Mouse (Mus musculus) midbrain, embryonic 13.5 days (tissue): ENCODE data around the gene Tnni3. TPM values are rescaled to one million over a fixed set of nuclear protein-coding genes. Genes with fewer than 3 reads are reported as not detected.

Source experiments
- ATAC-seq: fragments of 200-750 bp; cut with Nextera tagmentation; 2 replicates; pipeline ENCODE4 v1.8.0; 2017; ENCODE audit warnings: mild to moderate bottlenecking, moderate TSS enrichment, moderate library complexity
- H3K27ac ChIP-seq: fragments of 300-500 bp; sonication (generic); 2 replicates; pipeline ENCODE4 v1.5.1; 2015; ENCODE audit warnings: inconsistent platforms, mild to moderate bottlenecking, moderate library complexity
- H3K27me3 ChIP-seq: fragments of 300-500 bp; sonication (generic); 2 replicates; pipeline ENCODE4 v1.6.1; 2015; ENCODE audit warnings: mild to moderate bottlenecking, inconsistent platforms
- H3K36me3 ChIP-seq: fragments of 300-500 bp; sonication (generic); 2 replicates; pipeline ENCODE4 v1.6.1; 2015; ENCODE audit warnings: mild to moderate bottlenecking, inconsistent platforms
- H3K4me1 ChIP-seq: fragments of 300-500 bp; sonication (generic); replicated peaks from 2 replicates; pipeline ENCODE4 v1.6.1; 2015; ENCODE audit warnings: inconsistent platforms
- H3K4me2 ChIP-seq: fragments of 300-500 bp; sonication (generic); replicated peaks from 2 replicates; pipeline ENCODE4 v1.6.1; 2015; ENCODE audit warnings: moderate library complexity, mild to moderate bottlenecking, inconsistent platforms
- H3K4me3 ChIP-seq: fragments of 300-500 bp; sonication (generic); replicated peaks from 2 replicates; pipeline ENCODE4 v1.5.1; 2015; ENCODE audit warnings: mild to moderate bottlenecking, inconsistent platforms
- H3K9ac ChIP-seq: fragments of 300-500 bp; sonication (generic); replicated peaks from 2 replicates; pipeline ENCODE4 v1.6.1; 2015; ENCODE audit warnings: mild to moderate bottlenecking, inconsistent platforms
- H3K9me3 ChIP-seq: fragments of 300-500 bp; sonication (generic); 2 replicates; pipeline ENCODE4 v1.6.1; 2016; ENCODE audit warnings: mild to moderate bottlenecking, inconsistent platforms
- WGBS: fragments of 180-500 bp; shearing (Covaris S2); methylation state at CpG from one replicate; pipeline ENCODE4 v1.1.7; 2015; 5-methylcytosine and 5-hydroxymethylcytosine counted together
- polyA plus RNA-seq: library from polyadenylated mRNA; unstranded; fragments of >200 nt; fragmentation: Nextera tagmentation; extraction: Ambion mirVana; gene quantifications from 2 replicates; pipeline ENCODE4 v1.2.1, GENCODE M21; 2015

Tnni3 gene
- polyA plus RNA-seq, 1 experiment from 2014 or later, result 2.3 TPM

- 66% methylated on average over 6 of the region's 6 CpGs for WGBS
Observed at GRCm38 (mm10) chr7:4515853-4516252, 8.2 kb downstream of the Tnni3 start.

GRCm38 (mm10) chr7:4513829-4514712 lies 10.0 kb downstream of the Tnni3 start:
- Histone ChIP-seq H3K27me3 (no peaks in the 10 kb centered on the region), H3K36me3 (no peaks in the 10 kb centered on the region), H3K9me3 (no peaks in the 10 kb centered on the region), H3K4me1 (peaks cover 31% of the 10 kb centered on the region), H3K4me3 (no peak overlapping the region), H3K9ac (0 out of 2 replicates have a peak overlapping the region, but pooled peaks have one; percentile 19), H3K4me2 (no peak overlapping the region), H3K27ac (peak overlapping the region; percentile 35; the same call in 1 of the 2 replicates)
- peak; percentile 24; the same call in 1 of the 2 replicates for ATAC-seq
- 54% methylated on average over 6 of the region's 6 CpGs for WGBS

More at GRCm38 (mm10) chr7:4515853-4516252, 8.2 kb downstream of the Tnni3 start:
- peaks cover 24% of the 10 kb centered on the region for H3K4me1 ChIP-seq
- H3K9me3 ChIP-seq, result no peaks in the 10 kb centered on the region
- H3K36me3 ChIP-seq, result no peaks in the 10 kb centered on the region
- no peak overlapping the region for H3K4me2 ChIP-seq
- no peak overlapping the region for H3K27ac ChIP-seq
- H3K27me3 ChIP-seq, result peaks cover 11% of the 10 kb centered on the region
- ATAC-seq, result no peak
- H3K4me3 ChIP-seq, result no peak overlapping the region
- H3K9ac ChIP-seq, result no peak overlapping the region

DNA sequence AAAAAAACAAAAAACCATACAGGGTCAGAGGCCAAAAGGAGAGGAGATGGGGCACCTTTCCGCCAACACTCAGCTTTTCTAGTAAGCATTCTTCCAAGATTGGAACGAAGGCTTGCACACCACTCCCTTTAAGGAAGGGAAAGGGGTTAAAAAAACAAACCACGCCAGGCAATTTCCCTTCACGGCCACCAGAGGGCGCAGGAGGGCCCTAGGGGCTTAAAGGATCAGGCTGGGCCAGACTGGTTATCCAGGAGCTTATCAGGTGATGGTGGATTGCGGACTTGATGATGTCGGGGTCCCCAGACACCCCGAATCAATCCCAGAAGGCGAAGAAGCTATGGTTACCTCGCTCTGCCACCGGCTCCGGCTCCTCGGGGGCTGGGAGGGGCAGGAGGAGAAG lies 10.8 kb downstream of the Tnni3 start:
- Histone ChIP-seq H3K27me3 (0 out of 2 replicates have a peak, but pooled peaks cover 3% of the 10 kb centered on the region), H3K4me2 (no peak overlapping the region), H3K27ac (no peak overlapping the region), H3K36me3 (no peaks in the 10 kb centered on the region), H3K4me3 (no peak overlapping the region), H3K4me1 (peaks cover 31% of the 10 kb centered on the region), H3K9me3 (no peaks in the 10 kb centered on the region), H3K9ac (no peak overlapping the region)
- 33% methylated on average over 13 of the region's 13 CpGs for WGBS
- ATAC-seq, result no peak

GRCm38 (mm10) chr7:4511489-4512224 lies 12.4 kb downstream of the Tnni3 start:
- WGBS, result 85% methylated on average over 8 of the region's 8 CpGs

GRCm38 (mm10) chr7:4509863-4510608 lies 14.0 kb downstream of the Tnni3 start:
- Histone ChIP-seq H3K9ac (no peak overlapping the region), H3K27me3 (0 out of 2 replicates have a peak, but pooled peaks cover 3% of the 10 kb centered on the region), H3K4me2 (no peak overlapping the region), H3K27ac (0 out of 2 replicates have a peak overlapping the region, but pooled peaks have one; percentile 39), H3K36me3 (no peaks in the 10 kb centered on the region), H3K4me3 (no peak overlapping the region), H3K4me1 (peaks cover 18% of the 10 kb centered on the region), H3K9me3 (no peaks in the 10 kb centered on the region)
- ATAC-seq, result peak; percentile 86
- 16% methylated on average over 24 of the region's 24 CpGs for WGBS

More at GRCm38 (mm10) chr7:4511489-4512224, 12.4 kb downstream of the Tnni3 start:
- Histone ChIP-seq H3K4me3 (no peak overlapping the region), H3K9me3 (no peaks in the 10 kb centered on the region), H3K36me3 (no peaks in the 10 kb centered on the region), H3K4me2 (no peak overlapping the region), H3K9ac (no peak overlapping the region), H3K4me1 (peaks cover 31% of the 10 kb centered on the region), H3K27ac (no peak overlapping the region), H3K27me3 (0 out of 2 replicates have a peak, but pooled peaks cover 3% of the 10 kb centered on the region)
- no peak for ATAC-seq

DNA sequence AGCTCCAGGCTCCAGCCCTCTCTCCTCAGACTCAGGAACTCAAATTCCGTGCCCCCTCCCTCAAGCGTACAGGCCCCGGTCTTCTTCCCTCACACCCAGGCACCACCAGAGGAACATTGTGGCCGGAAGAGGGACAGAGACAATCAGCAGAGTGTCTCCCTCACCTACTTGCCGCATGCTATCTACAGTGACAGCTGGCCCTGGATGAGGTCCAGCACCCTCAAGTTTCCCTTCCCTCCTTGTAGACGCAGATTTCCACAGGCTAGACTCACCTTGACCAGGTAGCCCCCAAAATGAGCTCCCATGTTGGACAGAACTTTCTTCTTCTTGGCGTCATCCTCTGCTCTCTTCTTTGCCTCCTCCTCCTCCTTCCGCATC lies 15.3 kb downstream of the Tnni3 start:
- Histone ChIP-seq H3K4me3 (no peak overlapping the region), H3K27me3 (0 out of 2 replicates have a peak, but pooled peaks cover 3% of the 10 kb centered on the region), H3K4me2 (no peak overlapping the region), H3K27ac (no peak overlapping the region), H3K36me3 (no peaks in the 10 kb centered on the region), H3K9me3 (no peaks in the 10 kb centered on the region), H3K9ac (no peak overlapping the region), H3K4me1 (0 out of 2 replicates have a peak, but pooled peaks cover 10% of the 10 kb centered on the region)
- 83% methylated on average over 8 of the region's 8 CpGs for WGBS
- ATAC-seq, result no peak

GRCm38 (mm10) chr7:4508062-4508738 lies 15.8 kb downstream of the Tnni3 start:
- Histone ChIP-seq H3K4me3 (no peak overlapping the region), H3K9ac (no peak overlapping the region), H3K4me1 (0 out of 2 replicates have a peak, but pooled peaks cover 10% of the 10 kb centered on the region), H3K9me3 (no peaks in the 10 kb centered on the region), H3K27me3 (0 out of 2 replicates have a peak, but pooled peaks cover 3% of the 10 kb centered on the region), H3K36me3 (no peaks in the 10 kb centered on the region), H3K27ac (no peak overlapping the region), H3K4me2 (no peak overlapping the region)
- no peak for ATAC-seq
- 63% methylated on average over 30 of the region's 32 CpGs for WGBS

DNA sequence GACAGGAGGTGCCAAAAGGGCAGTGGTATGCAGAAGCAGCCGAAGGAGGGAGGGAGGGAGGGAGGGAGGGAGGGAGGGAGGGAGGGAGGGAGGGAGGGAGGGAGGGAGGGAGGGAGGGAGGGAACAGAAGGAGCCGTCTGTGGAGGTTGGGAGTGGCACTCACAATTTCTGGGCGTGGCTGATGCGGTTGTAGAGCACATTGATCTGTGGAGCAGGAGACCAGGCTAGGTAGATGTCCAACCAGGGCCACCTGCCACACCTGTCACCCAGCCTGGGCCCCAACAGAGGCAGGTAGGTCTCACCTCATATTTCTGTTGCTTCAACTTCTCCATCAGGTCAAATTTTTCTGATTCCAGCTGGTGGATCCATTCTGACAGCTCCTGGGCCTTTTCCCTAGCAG lies 16.8 kb downstream of the Tnni3 start:
- no peaks in the 10 kb centered on the region for H3K36me3 ChIP-seq
- H3K9me3 ChIP-seq, result no peaks in the 10 kb centered on the region
- H3K27me3 ChIP-seq, result 0 out of 2 replicates have a peak, but pooled peaks cover 3% of the 10 kb centered on the region
- H3K27ac ChIP-seq, result no peak overlapping the region
- no peak overlapping the region for H3K4me2 ChIP-seq
- 67% methylated on average over 3 of the region's 4 CpGs for WGBS
- H3K4me3 ChIP-seq, result no peak overlapping the region
- ATAC-seq, result no peak
- H3K4me1 ChIP-seq, result peaks cover 13% of the 10 kb centered on the region; the same call in 1 of the 2 replicates
- H3K9ac ChIP-seq, result no peak overlapping the region

GRCm38 (mm10) chr7:4504646-4505435 lies 19.2 kb downstream of the Tnni3 start:
- H3K27ac ChIP-seq, result no peak overlapping the region
- no peak for ATAC-seq
- no peaks in the 10 kb centered on the region for H3K36me3 ChIP-seq
- no peak overlapping the region for H3K9ac ChIP-seq
- H3K4me1 ChIP-seq, result peaks cover 15% of the 10 kb centered on the region
- no peak overlapping the region for H3K4me3 ChIP-seq
- 0 out of 2 replicates have a peak, but pooled peaks cover 3% of the 10 kb centered on the region for H3K27me3 ChIP-seq
- no peaks in the 10 kb centered on the region for H3K9me3 ChIP-seq
- no peak overlapping the region for H3K4me2 ChIP-seq
- 62% methylated on average over 11 of the region's 11 CpGs for WGBS

- H3K9me3 ChIP-seq, result no peaks in the 10 kb centered on the region
- no peak overlapping the region for H3K9ac ChIP-seq
- WGBS, result 85% methylated on average over 5 of the region's 5 CpGs
- peaks cover 23% of the 10 kb centered on the region for H3K4me1 ChIP-seq
- ATAC-seq, result no peak
- H3K27me3 ChIP-seq, result 0 out of 2 replicates have a peak, but pooled peaks cover 3% of the 10 kb centered on the region
- H3K4me2 ChIP-seq, result no peak overlapping the region
- no peak overlapping the region for H3K27ac ChIP-seq
- H3K36me3 ChIP-seq, result 0 out of 2 replicates have a peak, but pooled peaks cover 4% of the 10 kb centered on the region
- no peak overlapping the region for H3K4me3 ChIP-seq
Observed at GRCm38 (mm10) chr7:4503858-4504257, 20.2 kb downstream of the Tnni3 start.
